Mouse (Mus musculus): ENCODE measurements around the gene Gm3336.

Gm3336 gene

GRCm38 (mm10) chr8:70747211-70747890 is 29.0 kb downstream of the Gm3336 start:
- no peak for DNase-seq (ENCODE audit: extremely low spot score)

GRCm38 (mm10) chr8:70748246-70749096 is 30.1 kb downstream of the Gm3336 start:
- DNase-seq (ENCODE audit: extremely low spot score) = no peak

- no peak for DNase-seq (ENCODE audit: extremely low spot score)
Measured at GRCm38 (mm10) chr8:70749097-70749674, 30.8 kb downstream of the Gm3336 start.

- no peak for DNase-seq (ENCODE audit: extremely low spot score)
Measured at GRCm38 (mm10) chr8:70750128-70750680, 31.9 kb downstream of the Gm3336 start.

- peak; percentile 57 for DNase-seq (ENCODE audit: extremely low spot score)
Measured at GRCm38 (mm10) chr8:70752000-70752764, 33.8 kb downstream of the Gm3336 start.

GRCm38 (mm10) chr8:70753151-70753550 is 34.8 kb downstream of the Gm3336 start:
- DNase-seq (ENCODE audit: extremely low spot score) = peak; percentile 42

GRCm38 (mm10) chr8:70754043-70754870 is 35.9 kb downstream of the Gm3336 start, which contains the start of gene Rab3a:
TSS of gene Rab3a (plus strand) at chr8:70754679.
- DNase-seq (ENCODE audit: extremely low spot score) = peak; percentile 94

GRCm38 (mm10) chr8:70754871-70755660 is 36.7 kb downstream of the Gm3336 start:
- DNase-seq (ENCODE audit: extremely low spot score) = no peak

- DNase-seq (ENCODE audit: extremely low spot score) = no peak
Measured at GRCm38 (mm10) chr8:70755661-70756475, 37.5 kb downstream of the Gm3336 start.

- no peak for DNase-seq (ENCODE audit: extremely low spot score)
Measured at GRCm38 (mm10) chr8:70756476-70757040, 38.2 kb downstream of the Gm3336 start.

GRCm38 (mm10) chr8:70757523-70758307 is 39.4 kb downstream of the Gm3336 start:
- DNase-seq (ENCODE audit: extremely low spot score) = no peak

- no peak for DNase-seq (ENCODE audit: extremely low spot score)
Measured at GRCm38 (mm10) chr8:70758308-70758615, 39.9 kb downstream of the Gm3336 start.

- no peak for DNase-seq (ENCODE audit: extremely low spot score)
Measured at GRCm38 (mm10) chr8:70758616-70759561, 40.5 kb downstream of the Gm3336 start.

GRCm38 (mm10) chr8:70760350-70760749 is 42.0 kb downstream of the Gm3336 start:
- peak; percentile 34 for DNase-seq (ENCODE audit: extremely low spot score)

- DNase-seq (ENCODE audit: extremely low spot score) = peak; percentile 97
Measured at GRCm38 (mm10) chr8:70760775-70761406, 42.5 kb downstream of the Gm3336 start, which contains the start of gene Mpv17l2. TSS of gene Mpv17l2 (minus strand) at chr8:70760946.

GRCm38 (mm10) chr8:70762118-70762517 is 43.8 kb downstream of the Gm3336 start:
- DNase-seq (ENCODE audit: extremely low spot score) = no peak
